Mouse (Mus musculus): Measurements from ENCODE around the gene Bmp6. TPM values are rescaled to one million over a fixed set of nuclear protein-coding genes. Genes with fewer than 3 reads are reported as not detected.
A peak's percentile ranks its signal among the peaks of the same experiment; 100 is the strongest.

Bmp6 gene
- total RNA-seq, 2 experiments from 2014 or later: 8.6 to 10.5 TPM

DNA sequence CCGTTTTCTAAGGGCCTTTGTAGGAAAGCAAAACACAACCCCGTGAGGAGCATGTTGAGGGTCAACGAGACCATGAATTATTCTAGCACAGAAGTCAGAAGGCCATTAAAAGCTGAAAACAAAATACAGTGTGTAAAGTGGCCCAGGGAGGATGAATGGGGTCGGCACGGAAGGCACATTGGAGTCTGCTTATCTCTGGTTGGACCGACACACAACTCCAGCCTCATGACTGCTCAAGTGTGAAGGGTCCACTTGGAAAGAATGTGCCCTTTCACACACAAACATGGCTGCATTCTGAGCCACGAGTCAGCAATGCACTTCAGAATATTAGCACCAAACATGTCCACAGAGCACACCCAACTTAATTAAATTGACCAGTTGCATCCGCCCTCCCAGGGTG, 84.8 kb downstream of the Bmp6 start:
- DNase-seq (ENCODE audit: low spot score): no peak

DNA sequence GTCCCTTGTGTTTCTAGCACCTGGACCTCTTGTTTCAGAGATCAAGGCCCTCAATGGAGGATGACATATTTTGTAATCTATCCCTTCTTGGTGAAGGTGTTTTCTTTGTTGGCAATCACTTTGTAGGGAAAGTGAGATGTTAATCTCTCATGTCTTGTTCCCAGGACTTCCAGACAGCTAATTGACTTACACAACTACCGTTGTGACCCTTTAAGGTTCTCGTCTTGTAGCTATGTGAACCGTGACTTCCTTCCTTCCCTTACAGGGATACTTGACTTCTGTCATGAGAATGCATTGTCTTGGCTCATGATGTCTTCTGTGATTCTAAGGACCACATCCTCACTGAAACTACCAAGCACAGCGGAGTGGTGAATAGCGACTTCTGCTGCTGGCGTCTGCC, 85.2 kb downstream of the Bmp6 start:
- no peak for DNase-seq (ENCODE audit: low spot score)

DNA sequence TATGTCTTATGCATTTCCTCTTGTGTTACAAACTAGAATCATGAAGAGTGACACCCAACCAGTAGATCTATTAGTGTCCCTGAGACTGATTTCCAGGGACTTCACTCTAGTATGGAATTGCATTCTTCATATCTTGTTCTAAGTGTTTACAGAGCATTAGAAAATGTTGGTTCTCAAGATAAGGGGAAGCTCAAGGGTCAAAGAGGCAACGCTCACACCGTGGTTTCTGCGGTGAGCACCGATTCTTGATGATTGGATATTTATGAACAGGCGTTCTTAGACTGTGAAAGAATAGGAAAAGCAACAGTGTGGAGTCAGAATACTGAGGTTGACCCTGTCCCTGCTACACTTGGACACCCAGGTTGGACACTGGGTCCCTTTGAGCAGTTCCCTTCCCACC, 89.9 kb downstream of the Bmp6 start:
- no peak for DNase-seq (ENCODE audit: low spot score)

DNA sequence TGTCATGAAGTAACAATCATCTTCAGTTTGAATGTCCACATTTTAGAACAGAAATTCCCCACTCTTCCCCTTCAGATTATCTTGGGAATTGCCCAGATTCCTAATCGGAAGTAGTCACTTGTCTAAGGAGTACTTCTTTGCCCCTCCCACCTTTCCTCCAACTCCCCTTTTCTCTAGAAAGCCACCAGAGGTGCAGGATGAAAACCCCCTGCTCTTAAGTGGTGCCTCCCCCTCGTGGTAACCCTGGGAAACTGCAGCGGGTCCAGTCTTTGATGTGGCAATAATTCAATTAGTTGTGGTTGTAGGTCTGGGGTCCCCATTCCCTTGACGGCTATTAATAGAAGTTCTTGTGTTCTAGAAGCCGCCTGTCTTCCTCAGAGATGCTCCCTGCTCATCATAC, 93.0 kb downstream of the Bmp6 start:
- DNase-seq (ENCODE audit: low spot score): peak; percentile 40

DNA sequence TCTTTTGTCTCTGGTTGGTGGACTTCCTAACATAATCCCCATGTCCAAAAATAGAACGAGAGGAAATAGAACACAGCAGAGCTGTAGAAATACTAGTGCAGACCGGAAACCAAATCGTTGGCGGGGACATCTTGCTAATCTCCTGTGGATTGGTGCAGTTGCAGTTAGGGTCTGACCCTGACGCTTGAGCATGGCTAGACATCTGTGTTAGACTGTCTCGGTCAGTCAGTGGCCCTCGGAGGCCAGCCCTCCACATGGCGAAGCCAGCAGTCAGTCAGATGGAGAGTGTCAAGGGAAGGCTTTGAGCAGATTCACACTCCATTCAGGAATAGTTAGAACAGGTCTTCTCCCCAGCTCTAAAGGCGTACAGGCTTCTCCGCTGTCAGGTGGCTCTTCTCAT, 95.3 kb downstream of the Bmp6 start:
- no peak for DNase-seq (ENCODE audit: low spot score)

DNA sequence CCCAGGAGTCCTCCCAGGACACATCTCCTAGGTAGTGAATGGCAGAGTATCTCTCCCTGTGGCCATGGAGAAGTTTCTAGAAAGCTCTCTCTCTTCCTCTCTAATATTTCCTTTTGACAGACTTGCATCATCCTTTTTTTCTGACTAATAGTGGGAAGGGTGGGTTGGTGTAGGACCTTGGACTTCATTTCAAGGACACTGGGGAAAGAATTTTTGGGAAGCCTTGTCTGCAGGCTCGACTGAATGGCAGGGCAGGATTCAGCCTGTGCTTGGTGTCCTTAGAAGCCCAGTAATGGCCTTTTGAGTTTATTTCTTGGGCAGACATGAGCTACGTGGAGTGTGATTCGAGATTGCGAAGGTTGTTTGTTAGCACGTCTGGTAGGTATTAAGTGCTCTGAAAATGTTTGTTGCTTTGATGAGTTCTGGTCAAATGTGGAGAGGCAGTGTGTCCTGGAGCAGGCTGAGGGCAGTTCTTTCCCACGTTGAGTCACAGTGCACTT, 103.7 kb downstream of the Bmp6 start:
- DNase-seq (ENCODE audit: low spot score): no peak

DNA sequence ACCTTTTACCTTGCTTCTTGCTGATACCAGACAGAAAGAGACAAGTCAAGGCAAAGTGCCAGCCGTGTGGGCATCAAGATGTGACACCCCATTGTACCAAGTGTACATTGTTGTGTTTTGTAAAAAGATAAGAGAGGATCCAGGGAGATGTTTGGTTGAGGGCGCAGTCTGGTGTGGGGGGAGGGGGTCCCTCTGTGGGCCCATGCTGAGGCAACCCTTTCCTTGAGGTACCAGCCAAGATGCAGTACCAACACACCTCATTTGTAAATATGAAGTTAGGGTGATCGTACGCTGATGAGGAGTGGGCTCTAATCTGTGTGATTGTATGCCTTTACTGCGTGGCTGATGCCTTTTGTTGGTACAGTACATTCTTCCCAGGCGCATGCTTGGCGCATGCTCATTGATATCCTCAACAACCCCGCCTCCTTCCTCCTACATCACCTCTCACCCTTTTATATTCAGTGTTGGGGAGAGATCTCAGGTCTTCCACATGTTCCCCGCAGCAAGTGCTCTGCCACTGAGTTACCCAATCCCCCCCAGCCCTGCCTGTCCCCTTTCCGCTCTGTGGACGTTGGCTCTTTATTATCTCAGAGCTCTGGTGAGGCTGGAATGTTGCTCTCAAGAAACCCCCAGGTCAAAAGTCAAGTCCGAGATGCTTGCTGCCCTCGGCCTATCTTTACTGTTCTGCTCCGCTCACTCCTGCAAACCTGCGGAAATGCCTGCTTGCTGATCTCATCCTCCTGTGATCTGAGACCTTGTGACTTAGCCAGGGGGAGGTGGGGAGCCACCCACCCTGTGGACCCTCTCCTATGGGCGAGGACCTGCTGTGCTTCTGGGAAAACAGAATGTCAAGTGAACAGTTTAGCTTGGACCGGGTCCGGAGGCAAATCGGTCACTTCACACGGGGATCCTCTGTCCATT, 105.4 kb downstream of the Bmp6 start:
- DNase-seq (ENCODE audit: low spot score): no peak

DNA sequence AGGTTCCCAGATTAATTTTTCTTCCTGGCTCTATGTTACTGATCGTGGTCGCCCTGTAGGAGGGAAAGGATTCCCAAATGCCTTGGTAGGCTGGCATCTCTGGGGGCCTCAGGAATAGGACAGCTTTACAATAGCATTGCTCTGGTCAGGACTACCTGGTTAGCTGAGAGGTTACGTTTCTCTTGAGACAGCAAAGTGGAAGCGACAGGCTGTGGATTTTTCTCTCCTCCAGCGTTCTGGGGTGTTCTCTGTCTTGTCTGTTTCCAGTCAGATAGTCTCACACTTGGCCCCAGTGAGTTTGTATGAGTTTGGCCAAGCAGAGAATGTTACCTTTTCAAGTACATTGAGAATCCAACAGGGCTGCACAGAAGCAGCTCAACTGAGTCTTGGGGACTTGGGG, 106.5 kb downstream of the Bmp6 start:
- DNase-seq (ENCODE audit: low spot score): no peak

DNA sequence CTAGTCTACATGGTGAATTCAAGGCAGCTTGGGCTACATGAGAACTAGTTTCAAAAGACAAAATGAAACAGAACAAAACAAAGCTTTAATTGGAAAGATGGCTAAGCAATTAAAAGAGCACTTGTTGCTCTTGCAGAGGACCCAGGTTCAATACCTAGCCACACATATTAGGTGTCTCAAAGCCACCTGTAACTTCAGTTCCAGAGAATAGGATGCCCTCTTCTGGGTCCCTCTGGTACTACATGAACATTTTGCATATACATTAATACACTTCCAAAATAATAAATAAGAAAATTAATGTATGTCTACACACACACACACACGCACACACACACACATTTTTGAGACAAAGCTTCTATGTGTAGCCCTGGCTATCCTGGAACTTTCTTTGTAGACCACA, 118.5 kb downstream of the Bmp6 start:
- DNase-seq (ENCODE audit: low spot score): no peak

DNA sequence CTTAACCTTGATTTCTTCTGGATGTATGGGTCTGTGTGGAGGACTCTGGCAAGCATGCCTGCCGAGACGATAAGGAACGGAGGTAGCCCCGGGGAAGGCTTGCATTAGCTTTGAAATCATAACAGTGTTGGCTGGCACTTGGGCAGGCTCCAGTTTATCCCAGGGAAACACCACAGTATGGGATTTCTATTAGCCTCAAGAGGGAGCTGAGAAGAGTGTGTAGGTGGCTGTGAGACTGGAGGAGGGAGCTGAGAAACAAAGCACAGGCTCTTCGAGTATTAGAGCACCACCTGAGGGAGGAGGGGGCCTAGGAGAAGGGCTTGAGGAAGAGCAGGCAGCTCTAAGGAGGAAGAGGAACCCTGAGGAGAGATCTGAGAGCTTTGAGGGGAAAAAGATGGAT, 126.0 kb downstream of the Bmp6 start:
- no peak for DNase-seq (ENCODE audit: low spot score)

DNA sequence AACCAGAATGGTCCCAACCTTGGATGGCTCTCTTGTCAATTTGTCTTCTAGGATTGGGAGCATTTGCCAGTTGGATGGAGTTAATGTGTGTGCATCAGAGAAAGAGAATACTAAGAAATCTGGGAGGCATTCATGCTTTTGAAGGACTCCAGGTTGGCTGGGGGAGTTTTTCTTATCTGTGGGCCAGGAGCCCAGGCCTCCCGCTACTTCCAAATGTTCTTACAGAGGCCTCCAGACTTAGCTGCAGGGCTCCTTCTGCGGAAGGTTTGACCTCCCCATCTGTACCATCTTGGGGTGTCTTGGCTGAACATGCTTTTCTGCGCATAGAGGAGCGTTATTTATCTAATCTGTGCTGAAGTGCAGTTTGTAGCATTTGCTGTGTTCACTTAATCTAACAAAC, 127.7 kb downstream of the Bmp6 start:
- DNase-seq (ENCODE audit: low spot score): no peak

DNA sequence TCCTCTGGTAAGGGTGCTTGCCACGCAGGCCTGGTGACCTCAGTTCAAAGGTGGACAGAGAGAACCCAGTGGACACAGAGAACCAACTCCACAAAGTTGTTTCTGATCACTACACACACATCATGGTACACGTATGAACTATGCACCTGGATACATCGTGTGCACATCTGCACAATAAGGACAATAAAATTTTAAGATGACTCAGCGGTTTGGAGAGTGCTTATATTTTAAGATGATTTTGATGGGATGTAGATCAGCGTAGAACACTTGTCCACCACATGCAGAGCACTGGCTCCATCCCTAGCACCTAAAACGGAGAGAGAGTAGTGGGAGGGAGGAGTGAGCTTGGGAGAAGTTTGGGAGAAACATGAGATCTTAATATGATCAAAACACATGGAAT, 128.6 kb downstream of the Bmp6 start:
- DNase-seq (ENCODE audit: low spot score): no peak

DNA sequence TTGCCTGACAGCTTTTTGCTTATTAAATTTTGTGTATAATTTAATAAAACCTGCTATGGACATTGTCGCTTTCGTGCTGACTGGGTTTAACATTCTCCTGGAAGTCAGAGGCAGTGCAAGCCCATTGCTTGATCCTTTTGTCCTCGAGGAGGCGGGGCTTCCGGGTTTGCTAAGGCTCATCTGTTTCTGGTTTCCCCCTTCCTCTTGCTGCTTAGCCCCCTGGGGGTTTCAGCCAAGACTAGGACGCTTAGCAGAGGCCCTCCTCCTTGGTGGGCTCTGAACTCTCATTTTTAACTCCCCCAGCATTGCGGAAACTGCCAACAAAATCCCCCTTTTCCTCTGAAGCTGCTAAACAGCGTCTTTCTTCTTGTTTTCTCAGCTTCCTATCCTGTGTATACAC, 132.0 kb downstream of the Bmp6 start:
- no peak for DNase-seq (ENCODE audit: low spot score)

DNA sequence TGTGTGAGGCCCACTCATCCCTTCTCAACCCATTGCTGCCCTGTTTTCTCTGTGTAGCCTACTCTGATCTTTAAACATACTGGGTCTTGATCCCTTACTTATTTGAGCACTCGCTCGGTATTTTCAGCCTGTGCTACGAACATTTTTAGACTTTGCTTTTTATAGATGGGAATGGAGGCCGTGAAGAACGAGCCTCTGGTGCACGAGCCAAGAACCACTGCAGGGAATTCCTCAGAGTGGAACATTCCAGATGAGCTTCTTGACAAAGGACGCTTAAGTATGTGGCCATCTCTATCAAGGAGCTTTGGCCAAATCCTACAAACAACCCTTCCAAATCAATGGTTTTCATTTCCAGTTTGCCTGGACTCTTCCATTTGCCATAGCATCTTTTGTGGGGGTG, 136.1 kb downstream of the Bmp6 start:
- DNase-seq (ENCODE audit: low spot score): no peak

DNA sequence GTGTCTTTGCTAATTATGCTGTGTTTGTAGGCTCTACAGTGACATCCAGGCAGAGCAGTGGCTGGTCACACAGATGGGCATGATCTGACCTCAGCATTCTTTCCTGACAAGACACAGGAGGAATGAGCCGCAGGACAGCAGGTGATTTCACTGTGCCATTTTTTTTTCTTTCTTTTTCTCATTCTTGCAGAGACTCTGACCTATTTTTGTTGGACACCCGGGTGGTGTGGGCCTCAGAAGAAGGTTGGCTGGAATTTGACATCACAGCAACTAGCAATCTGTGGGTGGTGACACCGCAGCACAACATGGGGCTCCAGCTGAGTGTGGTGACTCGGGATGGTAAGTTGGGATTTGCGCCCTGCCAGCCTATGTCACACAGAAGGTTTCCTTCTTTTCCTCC, 139.8 kb downstream of the Bmp6 start:
- DNase-seq (ENCODE audit: low spot score): no peak

DNA sequence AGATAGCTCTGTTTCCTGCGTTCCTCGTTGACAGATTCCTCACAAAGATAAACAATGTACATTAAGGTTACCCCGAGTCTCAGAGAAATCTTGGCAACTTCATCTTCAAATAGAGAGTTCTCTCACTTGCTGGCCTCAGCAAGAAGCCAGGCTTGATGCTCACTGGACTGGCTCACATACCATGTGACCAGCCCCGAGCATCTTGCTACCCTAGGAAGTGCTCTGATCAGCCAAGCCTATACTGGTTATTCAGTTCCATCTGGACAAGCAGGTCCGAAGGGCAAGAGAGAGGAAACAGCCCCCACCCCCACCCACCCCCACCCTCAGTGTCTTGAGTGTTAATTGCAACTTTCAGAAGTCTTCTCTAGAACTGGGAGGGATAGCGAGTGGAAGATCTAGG, 141.9 kb downstream of the Bmp6 start:
- DNase-seq (ENCODE audit: low spot score): no peak

DNA sequence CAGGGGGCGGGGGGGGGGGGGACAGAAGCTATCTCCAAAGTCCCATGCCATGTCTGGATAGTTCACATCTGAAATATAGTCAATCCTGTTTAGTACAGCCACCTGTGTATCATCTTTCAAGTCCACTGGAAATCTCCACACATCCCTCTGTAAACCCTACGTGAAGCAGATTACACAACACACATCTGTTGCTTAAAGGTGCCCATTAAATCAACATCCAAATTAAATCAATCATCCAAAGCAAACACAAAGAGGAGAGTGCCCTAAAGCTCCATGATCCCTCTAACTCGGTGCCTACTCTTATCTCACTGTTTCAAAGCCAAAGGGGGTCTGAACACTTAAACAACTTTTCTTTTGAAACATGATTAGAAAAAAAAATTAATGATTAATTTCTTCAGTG, 151.8 kb downstream of the Bmp6 start:
- DNase-seq (ENCODE audit: low spot score): no peak

DNA sequence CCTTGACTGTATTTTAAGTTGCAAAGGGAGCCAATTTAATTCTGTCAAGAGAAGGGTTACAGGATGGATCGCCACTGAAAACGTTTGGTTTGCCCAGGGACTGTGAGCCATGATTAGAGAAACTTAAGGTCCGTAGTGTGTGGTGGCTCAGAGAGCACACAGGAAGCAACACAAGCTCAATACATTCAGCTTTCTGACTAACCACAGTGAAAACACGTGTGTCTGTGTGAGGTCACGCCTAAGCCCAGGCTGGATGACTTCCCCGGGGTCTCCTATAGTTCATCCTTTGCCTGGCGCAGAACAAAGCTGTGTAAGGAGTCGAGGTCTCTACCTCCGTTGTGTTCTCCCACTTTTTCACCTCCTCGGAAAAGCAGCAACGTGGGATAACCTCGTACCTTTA, 156.4 kb downstream of the Bmp6 start:
- no peak for DNase-seq (ENCODE audit: low spot score)

DNA sequence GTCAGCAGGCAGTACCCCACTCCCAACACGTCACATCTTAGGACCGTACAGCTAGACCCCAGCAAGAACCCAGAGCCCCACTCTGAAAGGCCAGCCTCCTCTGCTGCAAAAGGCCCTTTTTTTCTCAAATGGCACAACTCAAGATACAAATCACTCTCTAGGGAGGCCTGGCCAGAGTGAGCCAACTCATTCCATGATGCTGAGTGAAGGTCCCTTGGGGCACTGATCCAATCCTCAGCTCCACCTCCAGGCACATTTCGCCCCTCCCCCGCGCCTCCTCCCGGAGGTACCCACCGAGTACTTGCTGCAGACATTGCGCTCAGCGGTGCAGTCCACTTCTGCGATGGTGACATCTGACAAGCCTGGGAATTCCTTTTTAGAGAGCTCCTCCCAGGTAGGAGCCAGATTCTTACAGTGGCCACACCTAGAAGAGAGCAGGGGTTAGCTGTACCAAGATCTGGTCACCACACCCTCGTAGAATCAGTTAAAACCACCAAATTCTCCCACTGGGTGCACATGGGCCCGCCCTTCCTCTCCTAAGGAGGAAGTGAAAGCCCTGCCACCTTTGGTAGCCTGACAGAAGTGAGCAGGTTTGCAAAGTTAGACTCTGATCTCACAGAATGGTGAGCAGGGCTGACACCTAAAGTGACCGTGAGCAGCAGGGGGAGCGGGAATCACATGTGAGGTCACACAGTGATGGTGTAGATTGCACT, 158.4 kb downstream of the Bmp6 start:
- peak; percentile 53 for DNase-seq (ENCODE audit: low spot score)

DNA sequence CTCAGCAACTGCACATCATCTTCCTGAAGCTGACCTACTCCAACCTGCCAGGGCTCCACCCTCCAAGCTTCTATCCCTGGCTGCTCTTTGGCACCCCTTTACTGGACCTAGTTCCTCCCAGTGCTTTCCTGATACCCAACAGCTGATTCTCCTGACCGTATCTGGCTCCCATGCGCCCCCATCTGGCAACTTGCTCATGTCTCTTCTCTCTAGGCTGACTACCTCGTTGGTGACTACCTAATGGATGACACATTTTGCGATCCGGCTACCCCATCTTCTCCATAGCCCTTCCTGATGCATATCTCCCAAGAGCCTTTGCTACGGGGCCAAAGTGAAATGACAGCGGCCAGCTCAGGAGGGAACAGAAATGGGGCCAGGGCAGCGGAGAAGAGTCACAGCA, 161.4 kb downstream of the Bmp6 start:
- DNase-seq (ENCODE audit: low spot score): peak; percentile 52

DNA sequence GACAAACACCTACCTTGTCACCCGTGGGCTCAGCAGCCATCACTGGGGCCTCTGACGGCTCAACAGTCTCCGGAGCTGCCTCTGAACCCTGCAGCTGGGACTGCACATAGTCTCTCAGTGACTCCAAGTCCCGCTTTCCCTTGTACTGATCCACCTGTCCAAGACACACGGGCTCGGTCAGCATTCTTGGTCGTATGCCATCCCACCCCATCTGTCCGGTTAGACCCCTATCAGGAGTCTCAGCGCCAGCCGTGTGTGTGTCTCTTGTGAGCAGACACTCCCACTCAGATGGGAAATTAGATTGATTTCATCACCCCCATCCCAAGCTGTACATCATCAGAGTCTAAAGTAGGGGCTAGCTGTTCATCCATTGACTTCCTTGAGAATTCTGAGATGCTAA, 162.0 kb downstream of the Bmp6 start:
- DNase-seq (ENCODE audit: low spot score): no peak

DNA sequence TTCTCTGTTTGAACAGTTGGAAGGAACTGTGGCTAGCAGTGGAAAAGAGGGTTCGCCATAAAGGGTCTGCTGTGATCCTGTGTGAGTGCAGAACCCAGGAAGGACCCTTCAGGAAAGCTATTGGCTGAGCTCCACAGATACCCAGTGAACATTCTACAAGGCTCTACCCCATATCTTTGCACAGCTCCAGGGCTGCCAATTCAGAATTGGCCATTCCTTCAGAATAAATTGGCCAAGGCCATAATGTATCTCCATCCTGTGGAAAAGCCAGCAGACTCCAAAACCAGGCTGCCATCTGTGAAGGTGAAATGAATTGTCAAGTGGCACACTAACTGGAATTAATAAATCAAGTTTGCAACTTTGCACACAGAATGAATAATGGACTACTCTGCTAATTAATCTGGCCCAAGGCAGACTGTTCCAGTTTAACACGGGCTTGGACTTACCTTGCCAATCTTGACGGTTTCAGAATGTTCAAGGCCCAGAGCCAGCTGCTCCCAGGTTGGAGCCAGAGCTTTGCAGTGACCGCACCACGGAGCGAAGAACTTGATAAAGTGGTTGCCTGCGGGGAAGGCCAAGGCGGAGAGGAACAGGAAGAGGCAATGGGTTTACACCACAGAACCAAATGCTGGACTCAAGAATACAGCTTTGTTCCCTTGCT, 164.9 kb downstream of the Bmp6 start:
- no peak for DNase-seq (ENCODE audit: low spot score)
